Mouse (Mus musculus) heart, embryonic 10.5 days (tissue): ENCODE measurements at regions not wholly inside any gene's neighbourhood (a gene's known extent, or its start where the extent isn't known, plus 50 kb on each side); places are given as distances from the start of the nearest gene placed in this dataset.

Source experiments
- DNase-seq: peaks from one replicate; pipeline ENCODE4 v3.0.0-alpha.2; 2017; ENCODE audit warnings: low spot score
- H3K27ac ChIP-seq: fragments of 300-500 bp; sonication (generic); 2 replicates; pipeline ENCODE4 v1.5.1; 2016; ENCODE audit warnings: mild to moderate bottlenecking
- H3K27me3 ChIP-seq: fragments of 300-500 bp; sonication (generic); 2 replicates; pipeline ENCODE4 v1.6.1; 2016; ENCODE audit warnings: mild to moderate bottlenecking; ENCODE audit not compliant: poor library complexity, insufficient read depth, severe bottlenecking
- H3K36me3 ChIP-seq: fragments of 300-500 bp; sonication (generic); 2 replicates; pipeline ENCODE4 v1.6.1; 2016; ENCODE audit warnings: mild to moderate bottlenecking, moderate library complexity
- H3K4me1 ChIP-seq: fragments of 300-500 bp; sonication (generic); 2 replicates; pipeline ENCODE4 v1.6.1; 2016; ENCODE audit warnings: mild to moderate bottlenecking
- H3K4me3 ChIP-seq: fragments of 300-500 bp; sonication (generic); 2 replicates; pipeline ENCODE4 v1.5.1; 2016; ENCODE audit warnings: mild to moderate bottlenecking, moderate library complexity
- H3K9me3 ChIP-seq: fragments of 300-500 bp; sonication (generic); 2 replicates; pipeline ENCODE4 v1.6.1; 2016; ENCODE audit warnings: mild to moderate bottlenecking, moderate library complexity
- WGBS: fragments of 180-500 bp; shearing (Covaris S2); methylation state at CpG from one replicate; pipeline ENCODE4 v1.1.7; 2016; 5-methylcytosine and 5-hydroxymethylcytosine counted together

DNA sequence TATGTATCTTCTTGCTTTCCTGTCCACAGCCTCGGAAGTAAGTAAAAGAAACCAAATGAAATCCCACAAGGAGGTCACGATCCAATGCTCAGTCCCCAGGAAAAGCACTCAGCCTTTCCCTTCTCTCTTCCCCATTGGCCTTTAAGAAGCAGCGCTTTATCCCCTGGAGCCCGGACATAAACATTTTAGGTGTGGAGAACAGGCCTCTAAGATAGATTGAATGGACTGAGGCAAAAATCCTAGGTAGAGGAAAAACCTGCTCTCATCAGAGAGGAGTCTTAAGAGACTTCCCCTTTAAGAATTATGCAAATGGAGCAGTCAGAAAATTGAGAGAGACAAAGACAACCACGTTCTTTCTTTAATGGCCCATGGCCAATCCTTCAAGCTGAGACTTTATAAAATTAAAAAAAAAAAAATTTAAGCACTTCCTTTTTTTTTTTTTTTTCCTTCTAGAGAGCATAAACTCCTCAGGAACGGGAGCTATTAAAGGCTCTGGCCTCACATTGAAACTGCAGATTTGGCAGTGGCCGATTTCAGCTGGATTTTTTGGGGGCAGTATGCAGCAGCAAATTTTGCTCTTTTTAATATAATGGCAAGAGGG lies 1020.5 kb downstream of the 9330182O14Rik start:
- Histone ChIP-seq H3K4me1 (peaks cover 10% of the 10 kb centered on the region; the same call in 1 of the 2 replicates), H3K4me3 (peak overlapping the region; percentile 51), H3K9me3 (no peaks in the 10 kb centered on the region), H3K27ac (peak overlapping the region; percentile 88), H3K36me3 (no peaks in the 10 kb centered on the region), H3K27me3 (no peaks in the 10 kb centered on the region)
- WGBS, result 35% methylated on average over 7 of the region's 7 CpGs
- DNase-seq, result no peak

DNA sequence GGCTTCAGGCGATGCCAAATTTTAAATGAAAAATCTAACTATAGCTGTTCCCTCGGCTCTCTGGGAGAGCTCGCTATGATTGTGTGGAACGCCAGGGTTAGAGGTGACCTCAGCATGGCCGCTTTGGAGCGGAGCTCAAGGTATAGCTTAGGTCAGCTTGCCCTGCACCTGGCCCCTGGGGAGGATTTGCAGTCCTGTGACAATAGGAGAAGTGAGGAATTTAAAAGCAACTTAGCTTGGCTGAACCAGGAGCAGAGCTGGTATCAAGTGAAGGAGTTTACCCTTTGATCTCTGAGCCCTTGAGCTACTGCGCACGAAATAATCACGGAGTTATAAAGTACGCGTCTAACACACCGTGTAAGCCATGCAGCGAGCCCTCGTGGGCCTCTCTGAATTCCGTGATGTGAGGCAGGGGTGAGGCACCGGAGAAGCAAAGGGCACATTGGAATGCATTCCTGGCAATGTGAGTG lies 1021.0 kb downstream of the 9330182O14Rik start:
- Histone ChIP-seq H3K27me3 (no peaks in the 10 kb centered on the region), H3K36me3 (no peaks in the 10 kb centered on the region), H3K9me3 (no peaks in the 10 kb centered on the region), H3K27ac (peak overlapping the region; percentile 88), H3K4me3 (peak overlapping the region; percentile 51), H3K4me1 (peaks cover 10% of the 10 kb centered on the region; the same call in 1 of the 2 replicates)
- peak; percentile 77 for DNase-seq
- WGBS, result 12% methylated on average over 16 of the region's 16 CpGs

DNA sequence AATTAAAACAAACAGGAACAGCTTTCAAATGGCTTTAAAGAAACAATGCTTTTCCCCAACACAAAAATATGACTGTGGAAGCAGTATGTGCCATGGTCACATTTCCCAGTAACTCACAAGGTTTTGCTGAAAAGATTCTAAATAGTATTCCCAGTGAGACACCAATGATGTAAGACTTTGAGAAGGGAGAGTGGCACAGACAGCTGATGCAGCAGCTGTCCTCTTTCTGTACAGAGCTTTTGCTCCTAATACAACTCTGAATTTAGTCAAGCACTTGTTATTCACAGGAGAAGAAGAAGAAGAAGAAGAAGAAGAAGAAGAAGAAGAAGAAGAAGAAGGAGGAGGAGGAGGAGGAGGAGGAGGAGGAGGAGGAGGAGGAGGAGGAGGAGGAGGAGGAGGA lies 1023.6 kb downstream of the 9330182O14Rik start:
- H3K4me3 ChIP-seq, result no peak overlapping the region
- H3K36me3 ChIP-seq, result no peaks in the 10 kb centered on the region
- H3K27me3 ChIP-seq, result no peaks in the 10 kb centered on the region
- H3K9me3 ChIP-seq, result no peaks in the 10 kb centered on the region
- H3K4me1 ChIP-seq, result peaks cover 10% of the 10 kb centered on the region; the same call in 1 of the 2 replicates
- no peak for DNase-seq
- no peak overlapping the region for H3K27ac ChIP-seq

DNA sequence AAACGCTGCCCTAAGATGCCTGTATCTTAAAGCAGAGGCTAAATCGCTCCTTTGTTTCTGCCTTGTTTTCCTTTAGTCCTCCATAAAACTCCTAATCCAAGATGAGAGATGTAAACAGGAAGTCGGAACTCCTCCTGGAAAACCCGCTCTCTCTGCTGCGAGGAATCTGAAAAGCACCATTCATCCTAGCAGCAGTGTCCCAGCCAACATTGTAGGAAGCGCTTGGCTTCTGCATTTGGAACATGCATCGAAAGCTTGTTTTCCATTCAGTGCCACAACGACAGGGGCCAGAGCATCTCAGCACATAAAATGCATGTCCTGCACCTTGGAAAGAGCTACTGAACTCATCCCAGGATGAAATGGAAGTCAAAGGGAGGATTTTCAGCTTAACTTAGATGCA lies 1028.1 kb downstream of the 9330182O14Rik start:
- peak overlapping the region; percentile 27; the same call in 1 of the 2 replicates for H3K4me3 ChIP-seq
- H3K36me3 ChIP-seq, result no peaks in the 10 kb centered on the region
- 42% methylated on average over 8 of the region's 8 CpGs for WGBS
- H3K27ac ChIP-seq, result no peak overlapping the region
- H3K4me1 ChIP-seq, result peaks cover 5% of the 10 kb centered on the region; the same call in 1 of the 2 replicates
- H3K27me3 ChIP-seq, result no peaks in the 10 kb centered on the region
- no peak for DNase-seq
- H3K9me3 ChIP-seq, result no peaks in the 10 kb centered on the region

DNA sequence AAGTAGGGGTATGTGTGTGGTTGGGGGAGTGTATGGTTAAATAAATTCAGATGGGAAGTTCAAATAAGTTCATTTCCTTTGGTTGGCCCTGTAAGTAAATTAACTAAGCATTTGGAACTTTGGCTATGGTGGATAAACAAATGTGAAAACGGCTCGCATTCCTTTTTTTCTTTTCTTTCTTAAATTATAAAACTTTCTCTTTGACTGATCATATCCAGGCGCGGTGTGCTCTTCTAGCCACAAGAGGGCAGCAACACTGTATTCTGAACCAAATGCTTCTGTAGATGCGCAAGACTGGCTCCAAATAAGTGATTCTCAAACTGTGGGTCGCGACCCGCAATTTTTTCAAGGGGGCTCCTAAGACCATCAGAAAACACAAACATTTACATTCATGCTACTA lies 1028.6 kb downstream of the 9330182O14Rik start:
- DNase-seq, result no peak
- WGBS, result 7% methylated on average over 8 of the region's 8 CpGs
- Histone ChIP-seq H3K27ac (no peak overlapping the region), H3K4me1 (peaks cover 5% of the 10 kb centered on the region; the same call in 1 of the 2 replicates), H3K36me3 (no peaks in the 10 kb centered on the region), H3K9me3 (no peaks in the 10 kb centered on the region), H3K27me3 (no peaks in the 10 kb centered on the region), H3K4me3 (no peak overlapping the region)

DNA sequence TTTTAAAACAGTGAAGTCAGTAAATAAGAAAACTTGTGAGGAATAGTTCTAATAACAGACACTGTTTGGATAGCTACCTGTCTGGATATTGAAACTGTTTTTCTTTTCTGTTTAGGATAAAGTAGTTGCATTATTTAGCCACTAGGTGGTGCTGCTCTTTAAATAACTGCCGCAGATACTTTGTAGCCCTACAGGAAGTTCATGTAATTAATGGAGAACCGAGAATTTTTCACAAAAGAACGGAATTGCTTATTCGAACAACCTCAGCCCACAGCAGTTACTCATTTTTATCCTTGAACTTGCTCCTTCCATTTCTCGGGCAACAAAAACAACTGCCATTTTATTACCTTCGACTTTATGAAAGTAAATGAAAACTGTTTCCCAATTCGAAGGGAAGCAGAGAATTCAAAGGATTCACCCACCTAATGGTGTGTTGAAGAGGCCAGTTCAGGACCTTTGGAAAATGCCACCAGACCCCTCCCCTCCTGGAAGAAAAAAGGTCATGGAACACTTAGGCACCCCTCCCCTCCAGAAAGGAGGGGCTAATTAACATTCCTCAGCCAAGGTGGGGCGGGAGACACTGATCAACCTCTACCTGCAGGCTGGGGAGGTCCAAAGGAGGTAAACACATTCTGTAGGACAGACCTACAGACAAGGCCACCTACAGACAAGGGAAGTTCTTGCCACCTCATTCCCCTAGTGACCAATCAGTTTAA lies 1029.6 kb downstream of the 9330182O14Rik start:
- H3K27me3 ChIP-seq, result no peaks in the 10 kb centered on the region
- no peaks in the 10 kb centered on the region for H3K9me3 ChIP-seq
- WGBS, result 16% methylated on average over 8 of the region's 8 CpGs
- no peaks in the 10 kb centered on the region for H3K36me3 ChIP-seq
- peak overlapping the region; percentile 67; the same call in 1 of the 2 replicates for H3K27ac ChIP-seq
- peaks cover 5% of the 10 kb centered on the region; the same call in 1 of the 2 replicates for H3K4me1 ChIP-seq
- DNase-seq, result no peak
- H3K4me3 ChIP-seq, result peak overlapping the region; percentile 48

DNA sequence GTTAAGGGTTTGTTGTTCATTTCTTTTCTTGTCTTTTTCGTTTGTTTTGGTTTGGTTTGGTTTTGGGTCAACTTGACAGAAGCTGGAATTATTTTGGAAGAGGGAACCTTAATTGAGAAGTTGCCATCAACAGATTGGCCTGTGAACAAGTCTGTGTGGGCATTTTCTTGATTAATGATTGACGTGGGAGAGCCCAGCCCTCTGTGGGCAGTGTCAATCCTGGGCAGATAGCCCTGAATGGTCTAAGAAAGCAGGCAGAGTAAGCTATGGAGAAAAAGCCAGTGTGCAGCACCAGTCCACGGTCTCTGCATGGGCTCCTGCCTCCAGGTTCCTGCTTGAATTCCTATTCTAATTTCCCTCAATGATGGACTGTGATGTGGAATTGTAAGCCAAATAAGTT lies 1031.4 kb downstream of the 9330182O14Rik start:
- DNase-seq, result no peak
- no peaks in the 10 kb centered on the region for H3K36me3 ChIP-seq
- no peaks in the 10 kb centered on the region for H3K27me3 ChIP-seq
- H3K4me1 ChIP-seq, result peaks cover 5% of the 10 kb centered on the region; the same call in 1 of the 2 replicates
- H3K27ac ChIP-seq, result no peak overlapping the region
- no peak overlapping the region for H3K4me3 ChIP-seq
- 78% methylated on average over 3 of the region's 3 CpGs for WGBS
- H3K9me3 ChIP-seq, result no peaks in the 10 kb centered on the region

DNA sequence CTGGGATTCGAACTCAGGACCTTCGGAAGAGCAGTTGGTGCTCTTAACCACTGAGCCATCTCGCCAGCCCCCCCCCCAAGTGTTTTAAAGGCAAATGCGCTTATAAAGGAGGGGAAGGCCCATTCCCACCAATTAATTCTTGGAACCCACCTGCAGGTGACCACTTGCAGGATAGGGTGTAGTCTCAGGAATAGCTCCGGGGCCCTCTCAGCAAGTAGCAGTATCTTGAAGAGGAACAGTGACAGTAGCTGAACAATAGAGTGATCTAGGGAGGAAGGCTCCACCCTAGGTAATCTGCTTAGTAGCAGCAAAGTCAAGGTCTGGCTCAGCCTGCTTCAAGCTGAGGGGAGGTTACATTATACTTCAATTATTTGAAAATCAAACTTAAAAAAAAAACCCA lies 1056.6 kb downstream of the 9330182O14Rik start:
- Histone ChIP-seq H3K36me3 (no peaks in the 10 kb centered on the region), H3K9me3 (no peaks in the 10 kb centered on the region), H3K4me1 (no peaks in the 10 kb centered on the region), H3K27me3 (no peaks in the 10 kb centered on the region), H3K4me3 (no peak overlapping the region), H3K27ac (no peak overlapping the region)
- DNase-seq, result no peak
- WGBS, result 74% methylated on average over 5 of the region's 5 CpGs

DNA sequence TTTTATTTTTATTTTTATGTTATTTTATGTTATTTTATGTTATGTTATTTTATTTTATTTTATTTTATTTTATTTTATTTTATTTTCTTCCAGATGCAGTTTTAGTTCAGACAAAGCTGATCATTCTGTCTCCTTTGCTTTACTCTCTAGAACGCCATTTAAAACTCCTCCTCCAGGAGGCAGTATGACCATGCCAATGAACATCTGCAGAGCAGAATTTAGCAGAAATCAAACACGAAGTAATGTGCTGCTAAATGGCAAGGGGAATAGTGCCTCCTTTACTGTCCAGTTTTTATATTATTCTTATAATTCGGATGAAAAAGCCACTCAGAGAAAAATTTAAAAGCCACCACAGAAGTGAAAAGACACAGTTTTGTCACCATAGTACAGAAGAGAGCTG lies 1059.1 kb downstream of the 9330182O14Rik start:
- H3K4me1 ChIP-seq, result no peaks in the 10 kb centered on the region
- H3K27me3 ChIP-seq, result no peaks in the 10 kb centered on the region
- WGBS, result 28% methylated on average over 3 of the region's 3 CpGs
- no peaks in the 10 kb centered on the region for H3K36me3 ChIP-seq
- H3K27ac ChIP-seq, result no peak overlapping the region
- no peaks in the 10 kb centered on the region for H3K9me3 ChIP-seq
- DNase-seq, result no peak
- no peak overlapping the region for H3K4me3 ChIP-seq

DNA sequence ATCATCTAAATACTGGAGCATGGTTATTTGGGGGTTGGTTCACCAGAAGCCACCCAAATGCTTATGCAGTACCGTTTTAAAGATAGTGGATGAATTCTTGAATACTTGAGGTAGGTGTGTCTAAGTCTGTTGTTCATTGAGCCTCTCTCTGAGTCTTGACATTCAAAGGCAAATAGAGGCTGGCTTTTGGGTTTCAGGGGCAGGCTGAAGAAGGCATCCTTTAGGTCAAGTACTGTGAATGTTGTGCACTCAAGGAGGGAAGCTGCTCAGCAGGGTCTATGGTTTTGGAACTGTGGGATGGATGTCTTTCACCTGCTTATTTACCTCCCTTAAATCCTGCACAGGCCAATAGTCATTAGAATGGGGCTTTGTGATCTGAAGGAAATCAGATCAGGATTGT lies 1089.6 kb downstream of the 9330182O14Rik start:
- no peak overlapping the region for H3K27ac ChIP-seq
- DNase-seq, result no peak
- WGBS, result 82% methylated on average over 1 of the region's 1 CpGs
- no peaks in the 10 kb centered on the region for H3K27me3 ChIP-seq
- H3K9me3 ChIP-seq, result no peaks in the 10 kb centered on the region
- H3K4me1 ChIP-seq, result no peaks in the 10 kb centered on the region
- H3K36me3 ChIP-seq, result no peaks in the 10 kb centered on the region
- H3K4me3 ChIP-seq, result no peak overlapping the region

DNA sequence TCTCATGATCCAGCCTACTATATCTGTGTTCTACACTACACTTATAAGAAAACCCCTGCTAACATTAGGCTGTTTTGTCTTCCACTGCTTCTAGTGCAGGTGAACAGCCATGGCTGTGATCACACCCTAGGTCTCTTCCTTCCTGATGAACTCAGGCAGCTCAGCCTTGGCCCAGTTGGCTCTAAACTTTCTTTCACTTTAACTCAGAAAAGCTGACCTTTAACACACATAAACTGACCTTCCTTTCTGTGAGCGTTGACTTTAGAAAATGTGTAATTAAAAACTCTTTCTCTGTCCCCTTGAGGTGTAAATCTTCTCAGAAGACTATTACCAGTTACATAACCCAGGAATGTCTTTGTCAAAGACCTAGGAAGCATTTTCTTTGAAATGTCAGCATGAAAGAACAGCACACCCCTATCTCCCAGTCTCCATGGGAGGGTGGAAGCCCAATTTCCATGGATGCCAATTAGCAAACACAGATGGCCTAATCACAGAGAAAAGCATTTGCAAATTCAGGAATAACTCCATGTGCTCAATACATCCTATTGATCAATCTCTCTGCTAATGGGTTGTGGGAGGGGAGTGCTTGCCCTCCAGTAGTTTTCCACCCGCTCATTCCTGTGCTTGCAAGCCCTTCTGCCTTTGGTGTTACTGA lies 1098.4 kb downstream of the 9330182O14Rik start:
- Histone ChIP-seq H3K4me1 (no peaks in the 10 kb centered on the region), H3K4me3 (no peak overlapping the region), H3K27me3 (no peaks in the 10 kb centered on the region), H3K27ac (no peak overlapping the region), H3K9me3 (no peaks in the 10 kb centered on the region; the same call in 1 of the 2 replicates), H3K36me3 (no peaks in the 10 kb centered on the region)
- 56% methylated on average over 2 of the region's 2 CpGs for WGBS
- no peak for DNase-seq
